Mouse (Mus musculus): ENCODE measurements at regions not wholly inside any gene's neighbourhood (a gene's known extent, or its start where the extent isn't known, plus 50 kb on each side); places are given as distances from the start of the nearest gene placed in this dataset.

- DNase-seq (ENCODE audit: low spot score in 2 of 2), result no peak
Observed at GRCm38 (mm10) chr1:18389591-18389990, 124.7 kb upstream of the Defb41 start.

- DNase-seq (ENCODE audit: low spot score in 2 of 2), result no peak
Observed at GRCm38 (mm10) chr1:18384079-18384478, 119.1 kb upstream of the Defb41 start.

- DNase-seq (ENCODE audit: low spot score in 2 of 2), result no peak
Observed at GRCm38 (mm10) chr1:18359951-18360731, 95.2 kb upstream of the Defb41 start.

GRCm38 (mm10) chr1:18338871-18339270, 73.9 kb upstream of the Defb41 start:
- DNase-seq (ENCODE audit: low spot score in 2 of 2), result no peak
